Mouse (Mus musculus) layer of hippocampus, postnatal 14 days (tissue): Measurements from ENCODE around the gene Ksr1. TPM values are rescaled to one million over a fixed set of nuclear protein-coding genes. Genes with fewer than 3 reads are reported as not detected.

Experiments
- total RNA-seq, 2 experiments: library from RNA; stranded (reverse); gene quantifications; 2 replicates each; pipeline ENCODE4 v1.2.3; 2021

Ksr1 gene
- total RNA-seq, 2 experiments from 2014 or later, result 154 to 158 TPM

Other genes starting within 250 kb of the Ksr1 start
- 1 to 10 TPM; 1.4 to 2.0 TPM for gene Nos2, start 225.6 kb downstream of the Ksr1 start, total RNA-seq
- gene Lgals9, start 161.5 kb downstream of the Ksr1 start, total RNA-seq, result 1 to 10 TPM; 7.2 to 7.4 TPM
- 10 to 100 TPM; 68.9 to 83.3 TPM for gene Wsb1, start 108.3 kb upstream of the Ksr1 start, total RNA-seq
- under 1 TPM; 0.57 to 0.81 TPM for gene Gm9964, start 150.5 kb upstream of the Ksr1 start, total RNA-seq
- 100 to 1,000 TPM; 111 to 119 TPM for gene Nf1, start 193.3 kb upstream of the Ksr1 start, total RNA-seq